Mouse (Mus musculus) liver, embryonic 14.5 days (tissue): ENCODE measurements at regions not wholly inside any gene's neighbourhood (a gene's known extent, or its start where the extent isn't known, plus 50 kb on each side); places are given as distances from the start of the nearest gene placed in this dataset.

Experiments used
- CTCF ChIP-seq: IDR thresholded peaks from 2 replicates; pipeline ENCODE4 v1.5.1; 2016; ENCODE audit warnings: antibody characterized with exemption, low read depth, control low read depth
- EP300 ChIP-seq: IDR thresholded peaks from 2 replicates; pipeline ENCODE4 v1.6.1; 2016; ENCODE audit warnings: antibody characterized with exemption, low read depth

DNA sequence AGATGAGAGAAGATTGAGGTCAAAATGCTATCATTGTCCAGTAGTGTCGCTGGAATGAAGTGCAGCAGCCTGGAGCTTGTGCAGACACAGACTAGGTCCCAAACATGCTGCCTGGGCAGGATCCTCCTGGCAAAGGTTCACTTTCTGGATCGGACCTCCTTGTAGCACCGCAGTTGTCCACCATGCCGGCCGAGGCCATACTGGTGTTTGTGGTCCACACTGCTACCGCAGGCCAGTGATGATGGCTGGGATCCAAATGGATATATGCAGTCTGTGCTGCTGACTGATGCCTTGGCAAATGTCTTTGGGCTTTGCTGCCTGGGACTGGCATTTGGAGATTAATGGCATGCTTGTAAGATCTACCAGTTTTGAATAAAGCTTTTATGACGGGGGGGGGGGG, 174.5 kb upstream of the Tas2r134 start:
- TF ChIP-seq CTCF (no peak), EP300 (no peak)
